Mouse (Mus musculus): ENCODE measurements around the gene Comt.

Gene Comt

DNA sequence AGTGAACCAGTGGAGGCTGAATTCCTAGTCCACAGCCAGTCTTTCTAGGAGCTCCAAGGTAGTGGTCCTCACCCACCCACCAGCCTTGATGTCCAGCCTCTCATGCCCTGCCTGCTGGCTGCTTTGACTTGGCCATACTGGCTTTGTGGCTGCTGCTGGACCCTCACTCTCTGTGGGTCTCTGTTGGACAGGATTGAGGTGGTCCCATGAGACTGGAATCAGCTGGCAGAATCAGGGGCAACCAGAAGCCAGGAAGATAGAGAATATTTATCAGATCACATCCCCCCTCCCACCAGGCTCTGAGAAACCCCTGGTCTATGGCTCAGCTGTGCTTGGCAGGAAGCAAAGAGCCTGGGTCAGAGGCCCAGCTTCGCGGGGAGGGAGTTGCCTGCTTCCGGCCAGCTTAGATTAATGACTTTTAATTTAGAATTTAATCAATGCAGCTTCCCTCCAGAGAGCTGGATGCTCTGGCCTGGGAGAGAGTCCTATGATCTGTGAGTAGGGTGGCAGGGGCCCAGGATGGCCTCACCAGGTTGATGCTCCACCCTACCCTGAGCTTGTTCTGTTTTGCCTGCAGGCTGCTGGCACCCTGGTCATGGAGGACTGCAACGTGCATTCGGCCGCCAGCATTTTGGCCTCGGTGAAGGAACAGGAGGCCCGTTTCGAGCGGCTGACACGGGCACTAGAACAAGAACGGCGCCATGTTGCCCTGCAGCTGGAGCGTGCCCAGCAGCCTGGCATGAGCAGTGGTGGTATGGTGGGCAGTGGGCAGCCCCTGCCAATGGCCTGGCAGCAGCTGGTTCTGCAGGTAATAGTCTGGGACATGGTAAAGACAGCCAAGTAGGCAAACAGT lies 37.8 kb downstream of the Comt start:
- DNase-seq (ENCODE audit: low spot score) = no peak

DNA sequence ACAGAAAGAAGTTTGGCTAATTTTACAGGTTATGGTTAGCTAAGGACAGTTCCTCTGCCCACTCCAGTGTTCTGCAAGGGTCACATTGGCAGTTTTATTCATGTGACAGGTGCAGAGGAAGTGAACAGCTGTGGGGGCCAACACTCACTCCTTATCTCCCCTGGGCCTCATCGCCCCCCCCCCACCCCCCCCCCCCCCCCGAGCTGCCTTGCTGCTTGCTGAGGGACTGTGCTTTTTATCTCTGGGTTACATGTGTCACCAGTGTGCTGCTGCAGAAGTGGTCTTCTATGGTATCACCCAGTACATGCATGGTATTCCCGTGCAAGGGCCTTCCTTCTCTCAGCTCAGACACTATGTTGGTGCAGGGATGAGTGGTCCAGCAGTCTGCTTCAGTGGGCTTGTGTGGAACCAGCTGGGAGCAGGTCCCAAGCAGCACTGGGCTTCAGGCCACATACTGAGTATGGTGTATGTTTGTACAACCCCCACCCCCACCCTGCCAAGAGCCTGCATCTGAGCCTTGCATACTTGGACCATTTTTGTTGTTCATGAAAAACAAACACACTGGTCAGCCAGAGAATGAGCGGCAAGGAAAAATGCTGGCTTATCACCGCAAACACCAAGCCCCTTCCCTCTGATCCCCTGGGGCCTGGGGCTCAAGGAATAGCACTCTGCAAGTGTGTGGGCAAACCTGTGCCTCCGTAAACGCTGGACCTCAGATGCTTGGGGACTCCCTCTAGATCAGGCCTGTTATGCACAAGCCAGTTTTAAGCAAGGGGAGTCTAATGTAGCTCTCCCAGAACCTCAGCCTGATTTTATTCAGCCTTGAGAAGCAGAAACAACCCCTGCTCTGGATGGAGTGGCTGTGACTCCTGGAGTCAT lies 38.7 kb downstream of the Comt start:
- no peak for DNase-seq (ENCODE audit: low spot score)

DNA sequence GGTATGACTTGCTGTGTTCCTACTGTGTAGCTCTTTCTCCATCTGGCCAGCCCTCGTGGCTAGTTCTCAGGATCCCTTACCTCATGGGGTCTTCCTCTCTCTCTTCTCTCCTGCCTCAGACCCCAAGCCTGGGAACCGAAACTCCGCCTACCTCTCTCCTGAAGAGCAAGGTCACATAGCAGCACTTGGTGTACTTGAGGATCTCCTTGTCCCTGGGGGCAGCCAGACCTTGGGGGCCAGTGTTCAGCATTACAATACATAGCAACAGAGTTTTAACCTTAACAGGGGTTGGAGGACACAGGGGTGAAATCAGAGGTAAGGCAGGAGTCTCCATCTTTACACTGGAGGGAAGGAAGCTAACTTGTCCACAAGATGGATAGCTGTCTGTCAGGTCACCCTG lies 39.7 kb downstream of the Comt start:
- no peak for DNase-seq (ENCODE audit: low spot score)

DNA sequence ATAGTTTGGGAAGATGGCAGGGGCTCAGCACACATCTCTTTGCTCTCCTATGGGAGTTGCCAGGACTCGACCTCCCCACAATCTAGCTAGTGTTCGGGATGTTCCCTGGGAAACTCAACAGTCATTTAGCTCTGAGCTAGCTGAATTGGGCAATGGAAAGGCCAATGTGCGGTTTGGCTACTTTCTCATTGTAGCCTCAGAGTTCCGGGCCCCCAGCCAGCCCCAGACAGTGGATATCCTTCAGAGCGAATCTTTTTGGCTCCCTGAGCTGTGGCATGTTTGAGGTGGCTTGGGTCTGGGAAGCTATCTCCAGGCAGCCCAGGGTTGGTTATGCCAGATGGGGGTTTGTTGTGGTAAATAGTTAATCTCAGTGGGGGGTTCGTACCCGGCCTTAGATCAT lies 40.2 kb downstream of the Comt start:
- no peak for DNase-seq (ENCODE audit: low spot score)

DNA sequence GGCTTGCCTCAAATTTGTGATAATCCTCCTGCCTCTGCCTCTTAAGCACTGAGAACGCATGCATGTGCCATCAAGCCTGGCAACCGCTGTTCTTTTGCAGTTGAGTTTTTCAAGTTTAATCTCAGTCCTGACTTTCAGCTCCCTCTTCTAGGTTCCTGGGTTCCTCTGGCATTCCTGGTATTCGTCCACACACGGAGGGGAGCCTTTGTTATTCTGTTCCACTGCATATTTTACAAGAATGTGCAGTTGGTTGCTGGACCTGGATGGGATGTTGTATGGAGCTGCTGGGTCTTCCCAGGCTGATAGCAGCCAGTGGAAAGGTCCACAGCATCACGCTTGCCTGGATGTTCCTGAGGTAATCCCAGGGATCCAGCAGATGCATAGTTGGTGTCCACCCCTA lies 41.2 kb downstream of the Comt start:
- DNase-seq (ENCODE audit: low spot score) = no peak

DNA sequence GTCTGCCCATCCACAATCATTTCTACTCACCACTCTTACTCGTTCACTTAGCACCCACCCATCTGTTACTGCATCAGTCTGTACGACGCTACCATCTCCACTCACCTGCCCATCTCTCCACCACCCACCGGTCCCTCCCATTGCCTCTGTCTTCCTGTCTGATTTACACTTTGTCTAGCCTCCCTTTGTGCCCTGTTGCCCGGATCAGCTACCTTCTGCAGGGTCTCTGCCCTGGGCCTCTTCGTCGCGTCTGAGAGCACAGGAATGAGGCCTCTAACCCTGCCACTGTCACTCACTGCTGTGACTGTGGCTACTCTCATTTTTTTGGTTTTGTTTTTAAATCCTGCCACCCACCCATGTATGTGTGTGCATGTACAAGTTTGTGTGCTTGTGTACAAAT lies 42.0 kb downstream of the Comt start:
- DNase-seq (ENCODE audit: low spot score) = no peak

DNA sequence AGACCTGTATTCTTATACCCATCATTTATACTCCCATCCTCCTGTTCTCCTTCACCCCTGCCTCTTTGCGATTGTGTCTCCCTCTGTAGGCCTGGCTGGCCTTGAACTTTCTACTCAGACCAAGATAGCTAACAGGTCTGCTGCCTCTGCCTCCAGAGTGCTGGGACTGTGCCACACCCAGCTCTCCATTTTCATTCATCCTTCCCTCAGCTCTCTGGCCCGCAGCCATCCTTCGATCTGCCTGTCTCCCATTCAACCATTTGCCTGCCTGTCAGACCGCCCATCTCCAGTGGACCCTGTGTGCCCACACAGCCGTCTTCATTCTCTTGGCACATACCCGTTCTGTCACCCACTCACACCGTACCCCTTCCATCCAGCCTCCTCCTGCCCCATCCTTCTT lies 42.4 kb downstream of the Comt start:
- DNase-seq (ENCODE audit: low spot score) = no peak

DNA sequence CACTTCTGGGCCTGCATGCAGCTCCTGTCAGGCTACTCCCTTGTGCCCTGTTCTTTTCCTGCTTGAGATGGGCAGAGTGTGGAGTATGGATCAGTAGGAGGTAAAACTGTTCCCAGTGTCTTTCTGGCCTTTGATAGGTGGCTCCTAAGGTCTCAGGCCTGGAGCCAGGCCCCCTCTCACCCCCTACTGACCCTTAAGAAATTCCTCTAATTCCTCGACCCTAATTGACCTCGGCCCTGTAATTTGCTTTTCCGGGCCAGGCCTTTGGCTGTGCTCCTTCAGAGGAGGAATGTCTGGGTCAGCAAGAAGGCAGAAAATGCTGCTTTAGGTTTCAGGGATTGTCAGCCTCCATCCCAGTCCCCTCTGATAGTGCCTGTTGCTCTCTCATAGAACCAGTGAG lies 42.9 kb downstream of the Comt start:
- DNase-seq (ENCODE audit: low spot score) = no peak

DNA sequence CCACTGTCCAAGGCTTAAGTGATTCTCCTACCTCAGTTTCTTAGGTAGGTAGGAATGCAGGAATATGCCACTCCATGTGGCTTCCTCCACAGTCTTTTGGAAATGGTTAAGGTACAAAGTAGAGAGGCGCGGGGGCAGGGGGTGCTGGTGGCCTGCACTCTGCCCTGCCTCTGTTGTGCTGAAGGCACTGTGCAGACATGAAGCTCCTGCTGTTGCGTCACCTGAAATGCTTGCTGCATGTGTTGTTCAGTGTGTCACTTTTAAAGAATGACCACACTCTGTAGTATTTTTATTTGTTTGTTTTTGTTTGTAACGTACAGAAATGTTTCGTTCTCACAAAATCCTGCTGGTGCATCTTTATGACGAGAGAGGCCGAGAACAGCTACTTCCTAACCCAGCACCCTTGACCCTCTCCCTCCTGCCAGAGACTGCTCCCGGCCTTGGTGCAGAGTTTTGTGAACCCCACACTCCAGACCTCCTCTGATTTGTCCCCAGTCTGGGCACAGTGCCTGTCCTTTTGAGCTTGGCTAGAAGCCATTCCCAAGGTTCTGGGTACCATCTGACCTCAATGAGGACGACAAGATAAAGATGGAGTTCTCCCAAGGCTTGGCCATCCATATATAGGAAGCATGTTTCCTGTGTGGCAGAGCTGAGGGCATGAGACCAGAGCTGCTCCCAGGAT lies 43.5 kb downstream of the Comt start:
- no peak for DNase-seq (ENCODE audit: low spot score)

DNA sequence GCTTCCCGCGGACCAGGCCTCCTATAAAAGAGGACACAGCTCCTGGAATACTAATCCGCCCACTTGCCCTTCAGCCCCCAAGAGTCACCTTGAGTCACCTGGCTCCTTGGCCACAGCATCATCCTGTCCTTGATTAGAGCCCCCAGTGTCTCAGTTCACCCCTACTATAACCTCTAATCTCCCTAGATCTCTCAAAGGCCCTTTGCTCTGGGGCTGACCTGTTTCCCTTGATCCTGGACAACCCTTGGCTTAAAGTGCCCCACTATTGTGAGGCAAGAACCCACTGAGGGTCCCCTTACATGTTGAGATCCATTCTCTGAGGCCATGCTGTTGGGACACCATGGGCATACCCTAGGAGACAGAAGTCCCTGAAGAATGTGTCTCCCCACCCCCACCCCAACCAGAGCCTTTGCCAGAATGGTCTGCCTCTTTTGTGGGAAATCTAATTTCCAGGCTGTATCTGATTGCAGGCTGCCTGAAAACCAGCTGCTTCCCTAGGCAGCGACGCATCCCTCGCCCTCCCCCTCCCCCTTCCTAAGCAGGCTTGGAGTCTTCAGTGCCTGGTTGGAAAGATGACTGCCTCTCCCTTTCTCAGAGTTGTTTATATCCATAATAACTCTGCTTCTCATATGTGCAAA lies 44.9 kb downstream of the Comt start:
- no peak for DNase-seq (ENCODE audit: low spot score)

DNA sequence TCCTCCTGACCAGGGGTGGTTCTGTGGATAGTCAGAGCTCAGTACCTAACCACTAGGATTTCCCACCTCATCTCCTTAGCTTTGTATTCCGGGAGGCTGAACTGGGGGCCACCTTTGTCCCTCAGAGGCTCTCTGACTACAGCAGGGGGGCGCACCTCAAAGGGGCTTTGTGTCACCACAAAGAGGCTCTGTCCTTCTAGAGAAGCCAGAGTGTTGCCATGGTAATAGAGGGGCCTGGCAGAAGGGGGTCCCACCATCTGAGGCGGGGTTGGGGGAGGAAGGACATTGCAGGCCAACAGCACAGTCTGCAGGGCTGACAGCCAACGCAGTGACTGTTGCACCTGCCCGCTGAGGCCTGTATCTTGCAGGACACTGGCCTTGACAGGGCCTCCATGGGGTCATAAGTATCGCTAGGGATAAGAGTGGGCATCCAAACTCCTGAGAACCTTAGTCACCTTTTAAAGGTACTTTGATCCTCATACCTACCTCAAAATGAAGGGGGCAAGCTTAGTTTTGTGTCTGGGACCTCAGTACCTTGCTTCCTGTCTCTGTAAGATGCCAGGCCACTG lies 46.1 kb downstream of the Comt start:
- no peak for DNase-seq (ENCODE audit: low spot score)

DNA sequence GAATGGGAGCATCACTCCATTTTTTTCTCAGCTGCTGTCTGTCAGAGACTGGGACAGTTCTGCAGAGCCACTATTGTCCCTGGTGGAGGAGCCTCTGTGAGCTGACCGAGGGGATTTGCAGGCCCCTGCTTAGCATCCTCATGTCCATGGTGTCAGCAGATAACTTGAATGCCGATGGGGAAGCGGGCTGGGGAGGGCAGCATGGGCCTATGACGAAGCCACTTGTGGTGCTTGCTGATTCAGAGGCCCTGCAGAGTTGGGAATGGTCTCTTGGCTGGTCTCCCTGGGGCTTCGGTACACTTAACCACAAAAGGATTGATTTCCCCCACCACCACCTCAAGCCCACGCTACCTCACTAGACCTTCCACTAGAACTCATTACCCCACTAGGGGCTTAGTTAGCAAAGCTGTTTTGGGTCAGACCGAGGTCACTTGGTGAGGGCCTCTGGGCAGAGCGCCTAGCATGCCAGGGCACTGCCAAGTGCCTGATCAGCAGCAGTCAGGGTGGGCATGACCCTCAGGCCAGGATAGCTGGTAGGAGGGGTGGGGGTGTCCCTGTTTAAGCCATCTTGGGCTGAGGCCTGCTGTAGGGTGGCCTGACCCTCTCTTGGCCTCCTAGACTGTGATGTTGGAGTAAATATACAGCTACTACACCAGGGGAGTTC lies 47.2 kb downstream of the Comt start:
- no peak for DNase-seq (ENCODE audit: low spot score)

DNA sequence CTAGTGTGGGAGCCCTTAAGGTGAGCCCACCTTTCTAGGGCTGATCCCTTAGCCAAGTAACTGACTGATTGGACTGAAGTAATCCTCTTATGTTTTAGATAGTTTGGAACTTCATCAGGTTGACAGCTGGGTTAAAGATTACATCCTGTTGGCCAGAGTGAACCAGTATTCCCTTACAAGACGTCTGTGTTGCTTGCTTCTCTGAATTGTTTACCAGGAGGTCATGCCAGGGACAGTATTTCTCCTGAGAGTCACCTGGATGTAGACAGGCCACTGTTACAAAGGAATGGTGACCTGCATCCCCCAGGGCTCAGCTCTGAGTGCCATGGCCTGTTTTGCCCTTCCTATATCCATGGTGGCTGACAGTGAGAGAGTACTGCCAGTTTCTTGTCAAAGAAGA lies 48.2 kb downstream of the Comt start:
- DNase-seq (ENCODE audit: low spot score) = no peak

DNA sequence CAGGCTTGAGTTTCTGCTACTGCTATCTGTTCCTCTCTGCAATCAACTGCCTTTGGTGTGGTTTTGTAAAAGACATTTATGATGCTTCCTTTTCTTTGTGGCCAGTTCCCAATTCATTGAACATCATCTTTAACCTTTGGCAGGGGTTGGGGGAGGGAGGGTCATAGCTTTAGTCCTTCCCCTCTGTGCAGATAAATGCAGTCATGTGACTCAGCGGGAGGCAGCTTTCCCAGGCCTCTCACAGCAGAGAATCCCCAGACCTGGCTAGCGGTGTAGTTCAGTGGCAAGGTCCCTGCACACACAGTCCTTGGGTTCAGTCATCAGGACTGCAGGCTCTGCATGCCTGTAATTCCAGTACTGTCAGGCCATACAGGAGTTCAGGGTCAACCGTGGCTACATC lies 49.4 kb downstream of the Comt start:
- DNase-seq (ENCODE audit: low spot score) = no peak

DNA sequence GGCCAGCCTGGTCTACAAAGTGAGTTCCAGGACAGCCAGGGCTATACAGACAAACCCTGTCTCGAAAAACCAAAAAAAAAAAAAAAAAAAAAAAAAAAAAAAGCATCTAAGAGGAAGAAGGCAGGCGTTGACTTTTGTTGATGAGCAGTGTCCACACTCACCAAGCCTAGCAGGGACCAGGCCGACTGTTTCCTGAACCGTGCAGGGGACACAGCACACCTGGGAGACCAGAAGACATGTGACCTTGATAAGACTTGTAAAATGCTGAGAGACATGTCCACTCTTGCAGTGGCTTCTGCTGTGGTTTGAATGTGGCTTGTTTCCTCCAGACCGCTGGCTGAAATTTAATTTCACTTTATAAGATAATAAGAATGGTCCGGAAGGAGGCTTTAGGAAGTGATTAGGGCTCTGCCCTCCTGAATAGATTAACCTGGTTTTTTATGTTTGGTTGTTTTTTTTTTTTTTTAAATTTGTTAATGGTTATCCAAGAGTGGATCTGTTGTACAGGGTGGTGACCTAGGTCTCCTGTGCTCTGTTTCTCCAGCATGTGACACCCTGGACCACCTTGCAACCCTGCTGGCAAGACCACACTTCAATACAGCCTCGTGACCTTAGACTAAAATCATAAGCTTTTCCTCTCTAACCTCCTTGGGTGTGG lies 50.2 kb downstream of the Comt start:
- no peak for DNase-seq (ENCODE audit: low spot score)

DNA sequence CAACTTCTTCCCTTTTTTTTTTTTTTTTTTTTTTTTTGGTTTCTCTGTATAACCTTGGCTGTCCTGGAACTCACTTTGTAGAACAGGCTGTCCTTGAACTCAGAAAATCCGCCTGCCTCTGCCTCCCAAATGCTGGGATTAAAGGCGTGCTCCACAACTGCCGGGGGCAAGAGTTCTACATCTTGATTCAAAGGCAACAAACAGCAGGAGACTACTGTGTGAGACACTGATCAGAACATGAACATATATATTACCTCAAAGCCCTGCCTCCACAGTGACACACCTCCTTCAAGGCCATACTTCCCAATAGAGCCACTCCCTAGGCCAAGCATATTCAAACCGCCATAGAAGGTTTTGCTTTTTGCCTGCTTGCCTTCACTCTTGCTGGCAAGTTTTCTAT lies 53.0 kb downstream of the Comt start:
- no peak for DNase-seq (ENCODE audit: low spot score)

DNA sequence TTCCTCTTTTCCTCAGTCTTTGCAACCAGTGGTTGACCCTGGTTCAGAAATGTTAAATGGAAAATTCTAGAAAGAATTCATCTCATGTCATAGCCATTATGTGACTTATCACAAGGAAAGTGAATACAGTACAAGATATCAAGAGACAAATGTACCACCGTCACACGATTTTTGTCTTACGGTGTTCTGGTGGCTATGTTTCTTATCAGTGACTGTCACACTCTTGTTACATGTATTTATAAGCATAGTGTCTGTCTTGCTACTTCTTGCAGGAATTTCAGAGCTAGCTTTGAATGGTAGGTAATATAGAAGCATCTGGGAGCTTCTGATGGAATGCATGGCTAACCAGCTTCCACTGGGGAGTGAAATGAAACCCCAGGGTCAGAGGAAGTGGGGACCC lies 56.5 kb downstream of the Comt start:
- no peak for DNase-seq (ENCODE audit: low spot score)

DNA sequence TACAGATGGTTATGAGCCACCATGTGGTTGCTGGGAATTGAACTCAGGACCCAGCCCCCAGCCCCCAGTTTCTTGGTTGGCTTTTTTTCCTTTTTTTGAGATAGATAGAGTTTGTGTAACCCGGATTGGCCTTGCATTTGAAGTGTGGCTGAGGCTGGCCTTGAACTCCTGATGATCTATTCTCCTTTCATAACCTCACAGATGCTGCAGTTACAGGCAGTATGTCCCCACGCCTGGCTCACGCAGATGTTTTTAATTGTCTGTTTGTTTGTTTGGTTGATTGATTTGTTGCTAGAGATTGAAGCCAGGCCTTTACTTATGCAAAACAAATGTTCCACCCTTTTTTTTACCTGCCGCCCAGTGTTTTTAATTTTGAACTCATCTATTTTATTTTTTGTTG lies 59.8 kb downstream of the Comt start:
- no peak for DNase-seq (ENCODE audit: low spot score)

DNA sequence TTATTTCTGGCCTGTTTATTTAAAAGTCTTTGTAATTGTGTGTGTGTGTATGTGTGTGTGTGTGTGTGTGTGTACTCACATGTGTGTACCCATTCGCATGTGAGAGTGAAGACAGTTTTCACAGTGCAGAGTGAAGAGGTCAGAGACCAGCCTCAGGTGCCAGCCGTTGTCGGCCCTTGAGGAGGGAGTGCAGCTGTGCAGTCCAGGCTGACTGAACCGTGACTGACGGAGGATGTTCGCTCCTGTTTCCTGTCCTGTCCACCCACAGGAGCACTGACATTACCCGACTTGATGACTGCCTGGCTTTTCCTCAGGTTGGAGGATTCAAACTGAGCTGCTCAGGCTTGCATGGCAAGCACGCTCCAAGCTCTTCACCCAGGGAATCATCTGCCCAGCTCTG lies 63.7 kb downstream of the Comt start:
- DNase-seq (ENCODE audit: low spot score) = no peak

DNA sequence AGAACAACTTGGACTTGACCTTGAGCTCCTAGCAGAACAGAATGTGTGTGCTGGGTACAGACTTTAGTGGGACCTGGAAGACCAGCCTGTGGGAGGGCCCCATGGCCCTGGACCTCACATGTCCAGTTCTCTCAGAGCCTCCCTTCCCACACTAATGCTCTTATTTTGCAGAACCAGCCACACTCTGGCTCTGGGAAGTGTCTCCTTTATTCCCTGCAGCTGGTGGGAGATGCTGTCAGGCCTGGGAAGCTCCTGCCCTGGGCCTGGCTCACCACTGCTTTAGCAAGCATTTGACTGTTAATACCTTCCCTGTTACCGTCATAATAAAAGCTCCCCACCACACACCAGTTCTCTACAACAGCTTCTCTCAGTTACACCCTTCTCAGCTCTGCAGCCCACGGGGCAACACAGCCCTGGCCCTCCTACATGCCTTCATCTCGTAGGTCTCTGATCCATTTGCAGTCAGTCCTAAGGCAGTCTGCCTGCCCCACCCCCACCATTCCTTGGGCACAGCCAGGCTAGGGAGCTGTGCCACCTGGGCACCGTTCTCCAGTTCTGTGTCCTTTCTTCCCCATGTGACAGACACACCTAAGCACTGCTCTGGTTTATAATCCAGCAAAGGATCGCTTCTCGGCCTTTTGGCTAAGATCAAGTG lies 66.4 kb downstream of the Comt start:
- DNase-seq (ENCODE audit: low spot score) = no peak
